Mouse (Mus musculus): Measurements from ENCODE around the gene Brca2.

GRCm38 (mm10) chr5:150598202-150599119 is 76.0 kb downstream of the Brca2 start:
- TF ChIP-seq CTCF (IDR thresholded peaks at IDR 0.05) (no peak), EP300 (IDR thresholded peaks at IDR 0.05) (no peak)

Data from lung, postnatal 0 days (tissue).